ENCODE assay signal across 8 mouse cellular contexts in the genomic region with DNA sequence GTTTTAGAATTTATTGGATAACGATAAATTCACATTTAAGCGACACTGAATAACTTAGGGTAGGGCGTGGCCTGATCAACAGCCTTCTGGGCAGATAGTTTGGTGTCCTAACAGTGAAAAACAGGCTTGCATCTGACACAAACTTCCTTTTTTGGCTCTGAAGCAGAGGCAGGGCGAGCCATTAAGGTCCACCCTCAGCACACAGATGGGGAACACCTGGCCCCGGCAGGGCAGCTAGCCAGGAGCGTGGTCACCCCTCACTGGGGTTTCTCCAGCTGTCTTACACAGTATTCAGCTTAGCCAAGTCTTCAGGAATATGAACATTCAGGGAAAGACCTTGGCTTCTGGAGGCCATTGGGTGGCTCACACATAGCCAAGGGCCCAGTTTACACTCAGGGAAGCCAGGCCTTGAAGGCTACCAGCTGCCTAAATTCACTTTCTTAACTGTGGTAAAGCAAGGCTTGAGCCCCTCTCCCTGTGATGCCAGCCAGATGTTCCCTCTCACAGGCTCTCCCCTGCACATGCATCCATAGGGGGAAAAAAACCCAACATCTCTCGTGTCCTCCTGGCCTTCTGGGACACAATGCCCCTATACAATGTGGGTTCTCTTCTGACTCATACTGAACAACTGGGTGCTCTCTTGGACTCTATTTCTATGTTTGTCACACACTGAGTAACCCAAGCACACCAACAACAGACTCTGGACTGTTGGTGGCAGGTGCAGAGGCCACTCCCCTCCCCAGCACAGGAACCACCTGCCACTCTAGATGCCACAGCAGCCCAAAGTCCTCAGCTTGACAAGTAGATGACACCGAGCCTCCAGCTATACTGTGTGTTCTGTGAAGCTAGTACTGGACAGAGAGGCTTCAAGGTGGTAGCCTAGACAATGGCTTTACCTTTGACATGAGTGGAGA. TPM values are rescaled to one million over a fixed set of nuclear protein-coding genes. Genes with fewer than 3 reads are reported as not detected.
A peak's percentile ranks its signal among the peaks of the same experiment; 100 is the strongest.
DNase-seq lines count a peak whose midpoint lies in the region; ATAC-seq lines count a peak whose summit lies in the region.

No protein-coding gene starts in this region.

- H3K9me3 ChIP-seq in embryonic facial prominence, embryonic 13.5 days = no peaks in the 10 kb centered on the region
- H3K9me3 ChIP-seq in intestine, embryonic 14.5 days (ENCODE audit: control insufficient read depth, low read length) = no peaks in the 10 kb centered on the region
- no peaks in the 10 kb centered on the region for H3K9me3 ChIP-seq in hindbrain, embryonic 11.5 days (ENCODE audit: control insufficient read depth, low read length)
- no peaks in the 10 kb centered on the region for H3K9me3 ChIP-seq in hindbrain, embryonic 14.5 days (ENCODE audit: control insufficient read depth, low read length)

- ATAC-seq in embryonic facial prominence, embryonic 13.5 days (ENCODE audit: insufficient number of reproducible peaks, insufficient read depth, low FRiP score, low TSS enrichment, low read depth) = no peak
- ATAC-seq in intestine, embryonic 14.5 days (replicated peaks; ENCODE audit: low FRiP score, low TSS enrichment, low read depth) = peak; percentile 47; the same call in 1 of the 2 replicates
- no peak for ATAC-seq in hindbrain, embryonic 11.5 days (ENCODE audit: low FRiP score)
- ATAC-seq in frontal cortex, adult (ENCODE audit: low TSS enrichment) = no peak
- ATAC-seq in activated CD4-positive, CD25-positive, alpha-beta regulatory T cell, adult 4 months = no peak
- ATAC-seq in hindbrain, embryonic 14.5 days (ENCODE audit: low FRiP score) = no peak

- no peak overlapping the region for H3K4me3 ChIP-seq in embryonic facial prominence, embryonic 13.5 days
- H3K4me3 ChIP-seq in intestine, embryonic 14.5 days (ENCODE audit: low read depth, low read length) = no peak overlapping the region
- H3K4me3 ChIP-seq in hindbrain, embryonic 11.5 days (ENCODE audit: low read depth, low read length) = no peak overlapping the region
- no peak overlapping the region for H3K4me3 ChIP-seq in hindbrain, embryonic 14.5 days (replicated peaks; ENCODE audit: low read length)

- no peaks in the 10 kb centered on the region for H3K27me3 ChIP-seq in embryonic facial prominence, embryonic 13.5 days
- H3K27me3 ChIP-seq in intestine, embryonic 14.5 days (replicated peaks; ENCODE audit: control insufficient read depth, insufficient read depth, low read length) = no peaks in the 10 kb centered on the region
- H3K27me3 ChIP-seq in hindbrain, embryonic 11.5 days (ENCODE audit: control insufficient read depth, insufficient read depth, low read length) = no peaks in the 10 kb centered on the region
- no peaks in the 10 kb centered on the region for H3K27me3 ChIP-seq in hindbrain, embryonic 14.5 days (ENCODE audit: control insufficient read depth, insufficient read depth, low read length)

- H3K4me2 ChIP-seq in embryonic facial prominence, embryonic 13.5 days = no peak overlapping the region
- no peak overlapping the region for H3K4me2 ChIP-seq in intestine, embryonic 14.5 days (ENCODE audit: low read length)
- H3K4me2 ChIP-seq in hindbrain, embryonic 11.5 days (replicated peaks; ENCODE audit: low read depth, low read length) = no peak overlapping the region
- no peak overlapping the region for H3K4me2 ChIP-seq in hindbrain, embryonic 14.5 days (replicated peaks)

- peaks cover 65% of the 10 kb centered on the region for H3K4me1 ChIP-seq in embryonic facial prominence, embryonic 13.5 days
- peaks cover 62% of the 10 kb centered on the region for H3K4me1 ChIP-seq in intestine, embryonic 14.5 days (replicated peaks; ENCODE audit: control insufficient read depth, insufficient read depth, low read length)
- H3K4me1 ChIP-seq in hindbrain, embryonic 11.5 days (replicated peaks; ENCODE audit: control insufficient read depth, insufficient read depth, low read length) = no peaks in the 10 kb centered on the region; the same call in 1 of the 2 replicates
- peaks cover 27% of the 10 kb centered on the region for H3K4me1 ChIP-seq in hindbrain, embryonic 14.5 days (replicated peaks; ENCODE audit: control insufficient read depth, insufficient read depth, low read length)

- peak; percentile 94 for DNase-seq in A20 (ENCODE audit: low read depth, low spot score)
- peak; percentile 87 for DNase-seq in intestine, embryonic 14.5 days (ENCODE audit: low spot score)
- DNase-seq in ovary, postnatal 10 days (ENCODE audit: low spot score) = peak; percentile 41
- DNase-seq in hindbrain, embryonic 11.5 days (ENCODE audit: low spot score) = no peak
- no peak for DNase-seq in hindbrain, embryonic 14.5 days (ENCODE audit: low spot score)

- H3K36me3 ChIP-seq in embryonic facial prominence, embryonic 13.5 days = no peaks in the 10 kb centered on the region
- H3K36me3 ChIP-seq in intestine, embryonic 14.5 days (ENCODE audit: control insufficient read depth, insufficient read depth, low read length) = no peaks in the 10 kb centered on the region
- no peaks in the 10 kb centered on the region for H3K36me3 ChIP-seq in hindbrain, embryonic 11.5 days (ENCODE audit: control insufficient read depth, insufficient read depth, low read length)
- no peaks in the 10 kb centered on the region for H3K36me3 ChIP-seq in hindbrain, embryonic 14.5 days (replicated peaks; ENCODE audit: control insufficient read depth, insufficient read depth)

- H3K9ac ChIP-seq in embryonic facial prominence, embryonic 13.5 days = no peak overlapping the region
- no peak overlapping the region for H3K9ac ChIP-seq in intestine, embryonic 14.5 days (ENCODE audit: low read length)
- H3K9ac ChIP-seq in hindbrain, embryonic 11.5 days (ENCODE audit: low read depth, low read length) = no peak overlapping the region
- no peak overlapping the region for H3K9ac ChIP-seq in hindbrain, embryonic 14.5 days

- H3K27ac ChIP-seq in embryonic facial prominence, embryonic 13.5 days = peak overlapping the region; percentile 69; the same call in 1 of the 2 replicates
- H3K27ac ChIP-seq in intestine, embryonic 14.5 days (ENCODE audit: low read depth) = peak overlapping the region; percentile 83
- no peak overlapping the region for H3K27ac ChIP-seq in hindbrain, embryonic 11.5 days (ENCODE audit: low read depth, low read length)
- H3K27ac ChIP-seq in hindbrain, embryonic 14.5 days = no peak overlapping the region

- 69% methylated on average over 8 of the region's 8 CpGs for WGBS in embryonic facial prominence, embryonic 13.5 days
- WGBS in intestine, embryonic 14.5 days = 46% methylated on average over 8 of the region's 8 CpGs
- WGBS in hindbrain, embryonic 11.5 days = 83% methylated on average over 8 of the region's 8 CpGs
- WGBS in hindbrain, embryonic 14.5 days = 88% methylated on average over 8 of the region's 8 CpGs

RNA-seq across cellular contexts. Expression of gene Sorcs2, which starts 20.2 kb away (rescaled TPM):
- polyA plus RNA-seq in embryonic facial prominence, embryonic 13.5 days (2015; fragmentation: Nextera tagmentation; extraction: Ambion mirVana) = 13.1 and 14.8 TPM in 2 replicates
- 12.8 and 14.4 TPM in 2 replicates for polyA plus RNA-seq in intestine, embryonic 14.5 days (2014; fragmentation: Nextera tagmentation; extraction: Ambion mirVana)
- polyA plus RNA-seq in hindbrain, embryonic 11.5 days (2014; fragmentation: Nextera tagmentation; extraction: Ambion mirVana) = 4.1 and 6.0 TPM in 2 replicates
- polyA plus RNA-seq in activated CD4-positive, CD25-positive, alpha-beta regulatory T cell, adult 4 months (2017; shearing (Covaris generic)) = 1 to 10 TPM; 3.2 to 3.5 TPM
- polyA plus RNA-seq in hindbrain, embryonic 14.5 days (2014; fragmentation: Nextera tagmentation; extraction: Ambion mirVana) = 11.5 and 13.0 TPM in 2 replicates

Comparison
In these comparisons a context has a peak if more than half of its experiments do, and no peak if none do; other contexts are left out.
1. DNase-seq: peak in A20 (single experiment), intestine, embryonic 14.5 days (single experiment) and ovary, postnatal 10 days (single experiment); none in hindbrain, embryonic 11.5 days (single experiment) and hindbrain, embryonic 14.5 days (single experiment).
2. H3K27ac ChIP-seq: peak in embryonic facial prominence, embryonic 13.5 days (single experiment) and intestine, embryonic 14.5 days (single experiment); none in hindbrain, embryonic 11.5 days (single experiment) and hindbrain, embryonic 14.5 days (single experiment).